Mouse (Mus musculus): ENCODE data around the gene Zfp775. TPM values are rescaled to one million over a fixed set of nuclear protein-coding genes. Genes with fewer than 3 reads are reported as not detected.

The Zfp775 gene
- total RNA-seq, 1 experiment from 2014 or later, result 8.4 TPM

- peak; percentile 67 to 86 for ATAC-seq (replicated peaks in 1 of 2; ENCODE audit: insufficient read depth in 1 of 2, low FRiP score in 2 of 2, low TSS enrichment in 1 of 2, low read depth in 1 of 2, poor library complexity in 2 of 2, severe bottlenecking in 2 of 2)
Measured at GRCm38 (mm10) chr6:48579215-48579648, 22.6 kb upstream of the Zfp775 start.

- ATAC-seq (replicated peaks in 1 of 2; ENCODE audit: insufficient read depth in 1 of 2, low FRiP score in 2 of 2, low TSS enrichment in 1 of 2, low read depth in 1 of 2, poor library complexity in 2 of 2, severe bottlenecking in 2 of 2), result no peak
Measured at GRCm38 (mm10) chr6:48581257-48581656, 20.6 kb upstream of the Zfp775 start.

GRCm38 (mm10) chr6:48582037-48582436 lies 19.8 kb upstream of the Zfp775 start:
- peak; percentile 44 to 46; a peak in 2 of 4 replicates for ATAC-seq (replicated peaks in 1 of 2; ENCODE audit: insufficient read depth in 1 of 2, low FRiP score in 2 of 2, low TSS enrichment in 1 of 2, low read depth in 1 of 2, poor library complexity in 2 of 2, severe bottlenecking in 2 of 2)

- peak; percentile 63 to 65 for ATAC-seq (replicated peaks in 1 of 2; ENCODE audit: insufficient read depth in 1 of 2, low FRiP score in 2 of 2, low TSS enrichment in 1 of 2, low read depth in 1 of 2, poor library complexity in 2 of 2, severe bottlenecking in 2 of 2)
Measured at GRCm38 (mm10) chr6:48589194-48589750, 12.6 kb upstream of the Zfp775 start, which contains the start of gene Gm45021. TSS of gene Gm45021 (plus strand) at chr6:48589610.

GRCm38 (mm10) chr6:48591221-48591845 lies 10.5 kb upstream of the Zfp775 start:
- no peak for ATAC-seq (replicated peaks in 1 of 2; ENCODE audit: insufficient read depth in 1 of 2, low FRiP score in 2 of 2, low TSS enrichment in 1 of 2, low read depth in 1 of 2, poor library complexity in 2 of 2, severe bottlenecking in 2 of 2)

- ATAC-seq (replicated peaks in 1 of 2; ENCODE audit: insufficient read depth in 1 of 2, low FRiP score in 2 of 2, low TSS enrichment in 1 of 2, low read depth in 1 of 2, poor library complexity in 2 of 2, severe bottlenecking in 2 of 2), result no peak
Measured at GRCm38 (mm10) chr6:48591871-48592270, 10.0 kb upstream of the Zfp775 start.

GRCm38 (mm10) chr6:48593158-48594042 lies 8.5 kb upstream of the Zfp775 start, which contains the start of the genes Repin1 and Gm44965:
TSS of gene Repin1 (plus strand) at chr6:48593883.
TSS of gene Gm44965 (plus strand) at chr6:48593941.
- peak; percentile 71 to 76 for ATAC-seq (replicated peaks in 1 of 2; ENCODE audit: insufficient read depth in 1 of 2, low FRiP score in 2 of 2, low TSS enrichment in 1 of 2, low read depth in 1 of 2, poor library complexity in 2 of 2, severe bottlenecking in 2 of 2)

GRCm38 (mm10) chr6:48594043-48594738 lies 7.7 kb upstream of the Zfp775 start:
- peak in 1 of 2 experiments; percentile 3; a peak in 1 of 4 replicates for ATAC-seq (replicated peaks in 1 of 2; ENCODE audit: insufficient read depth in 1 of 2, low FRiP score in 2 of 2, low TSS enrichment in 1 of 2, low read depth in 1 of 2, poor library complexity in 2 of 2, severe bottlenecking in 2 of 2)

GRCm38 (mm10) chr6:48595278-48595677 lies 6.6 kb upstream of the Zfp775 start:
- no peak for ATAC-seq (replicated peaks in 1 of 2; ENCODE audit: insufficient read depth in 1 of 2, low FRiP score in 2 of 2, low TSS enrichment in 1 of 2, low read depth in 1 of 2, poor library complexity in 2 of 2, severe bottlenecking in 2 of 2)

- no peak for ATAC-seq (replicated peaks in 1 of 2; ENCODE audit: insufficient read depth in 1 of 2, low FRiP score in 2 of 2, low TSS enrichment in 1 of 2, low read depth in 1 of 2, poor library complexity in 2 of 2, severe bottlenecking in 2 of 2)
Measured at GRCm38 (mm10) chr6:48596545-48597232, 5.2 kb upstream of the Zfp775 start.

- no peak for ATAC-seq (replicated peaks in 1 of 2; ENCODE audit: insufficient read depth in 1 of 2, low FRiP score in 2 of 2, low TSS enrichment in 1 of 2, low read depth in 1 of 2, poor library complexity in 2 of 2, severe bottlenecking in 2 of 2)
Measured at GRCm38 (mm10) chr6:48597233-48597625, 4.6 kb upstream of the Zfp775 start.

GRCm38 (mm10) chr6:48600594-48600993 lies 1.3 kb upstream of the Zfp775 start:
- ATAC-seq (replicated peaks in 1 of 2; ENCODE audit: insufficient read depth in 1 of 2, low FRiP score in 2 of 2, low TSS enrichment in 1 of 2, low read depth in 1 of 2, poor library complexity in 2 of 2, severe bottlenecking in 2 of 2), result no peak

GRCm38 (mm10) chr6:48602080-48602741 lies 348 bp downstream of the Zfp775 start:
- ATAC-seq (replicated peaks in 1 of 2; ENCODE audit: insufficient read depth in 1 of 2, low FRiP score in 2 of 2, low TSS enrichment in 1 of 2, low read depth in 1 of 2, poor library complexity in 2 of 2, severe bottlenecking in 2 of 2), result peak; percentile 12 to 59; a peak in 2 of 4 replicates

GRCm38 (mm10) chr6:48608124-48608523 lies 6.3 kb downstream of the Zfp775 start:
- no peak for ATAC-seq (replicated peaks in 1 of 2; ENCODE audit: insufficient read depth in 1 of 2, low FRiP score in 2 of 2, low TSS enrichment in 1 of 2, low read depth in 1 of 2, poor library complexity in 2 of 2, severe bottlenecking in 2 of 2)

- peak in 1 of 2 experiments; percentile 14; a peak in 1 of 4 replicates for ATAC-seq (replicated peaks in 1 of 2; ENCODE audit: insufficient read depth in 1 of 2, low FRiP score in 2 of 2, low TSS enrichment in 1 of 2, low read depth in 1 of 2, poor library complexity in 2 of 2, severe bottlenecking in 2 of 2)
Measured at GRCm38 (mm10) chr6:48609512-48609911, 7.6 kb downstream of the Zfp775 start.

GRCm38 (mm10) chr6:48610657-48611056 lies 8.8 kb downstream of the Zfp775 start:
- ATAC-seq (replicated peaks in 1 of 2; ENCODE audit: insufficient read depth in 1 of 2, low FRiP score in 2 of 2, low TSS enrichment in 1 of 2, low read depth in 1 of 2, poor library complexity in 2 of 2, severe bottlenecking in 2 of 2), result no peak

Data from hematopoietic stem cell, adult 5-6 weeks (primary cell).